Mouse (Mus musculus): ENCODE measurements around the gene Rab3a. TPM values are rescaled to one million over a fixed set of nuclear protein-coding genes. Genes with fewer than 3 reads are reported as not detected.

Rab3a gene
- total RNA-seq, 2 experiments from 2014 or later: 58.9 to 59.7 TPM

DNA sequence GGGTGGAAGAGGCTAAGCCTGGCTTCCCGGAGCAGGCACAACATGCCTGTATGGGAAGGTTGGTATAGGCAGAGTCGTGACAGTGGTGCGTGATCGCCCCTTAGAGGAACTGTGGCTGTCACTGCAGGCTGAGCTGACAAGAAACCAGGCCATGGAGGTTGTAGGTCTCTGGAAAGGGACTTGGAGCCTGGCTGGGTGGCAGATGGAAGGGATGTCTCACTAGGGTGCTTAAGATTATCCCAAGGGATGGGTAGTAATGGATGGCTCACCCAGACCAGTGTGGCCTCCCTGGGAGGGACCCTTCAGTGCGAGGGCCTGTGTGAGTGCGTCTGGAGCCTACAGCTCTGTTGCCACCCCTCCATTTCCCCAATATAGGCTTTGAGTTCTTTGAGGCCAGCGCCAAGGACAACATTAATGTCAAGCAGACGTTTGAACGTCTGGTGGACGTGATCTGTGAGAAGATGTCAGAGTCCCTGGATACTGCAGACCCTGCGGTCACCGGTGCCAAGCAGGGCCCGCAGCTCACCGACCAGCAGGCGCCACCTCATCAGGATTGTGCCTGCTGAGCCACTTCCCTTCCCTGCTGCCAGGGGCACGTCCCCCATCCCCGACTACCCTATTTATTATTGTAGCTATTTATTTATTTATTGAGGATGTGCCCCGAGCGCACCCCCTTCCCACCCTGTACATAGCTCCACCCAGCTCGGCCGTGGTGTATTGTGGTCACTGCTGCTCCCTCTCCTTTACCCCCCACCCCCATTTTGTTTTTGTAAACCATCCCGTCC, 3.2 kb downstream of the Rab3a start:
- DNase-seq (ENCODE audit: low spot score in 2 of 2): no peak

DNA sequence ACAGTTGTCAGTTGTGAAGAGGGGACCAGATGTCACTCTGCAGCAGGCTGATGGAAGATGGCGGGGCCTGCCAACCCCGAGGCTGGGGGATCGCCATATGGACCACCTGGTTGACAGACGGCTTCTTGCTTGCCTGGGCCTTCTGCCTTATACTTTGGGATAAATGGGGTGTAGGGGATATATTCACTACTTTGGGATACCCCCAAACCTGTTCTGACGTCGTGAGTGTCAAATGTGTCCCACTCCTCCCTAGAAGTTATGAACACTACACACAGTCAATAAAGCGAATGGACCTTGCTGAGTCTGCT, 3.8 kb downstream of the Rab3a start:
- DNase-seq (ENCODE audit: low spot score in 2 of 2): no peak

DNA sequence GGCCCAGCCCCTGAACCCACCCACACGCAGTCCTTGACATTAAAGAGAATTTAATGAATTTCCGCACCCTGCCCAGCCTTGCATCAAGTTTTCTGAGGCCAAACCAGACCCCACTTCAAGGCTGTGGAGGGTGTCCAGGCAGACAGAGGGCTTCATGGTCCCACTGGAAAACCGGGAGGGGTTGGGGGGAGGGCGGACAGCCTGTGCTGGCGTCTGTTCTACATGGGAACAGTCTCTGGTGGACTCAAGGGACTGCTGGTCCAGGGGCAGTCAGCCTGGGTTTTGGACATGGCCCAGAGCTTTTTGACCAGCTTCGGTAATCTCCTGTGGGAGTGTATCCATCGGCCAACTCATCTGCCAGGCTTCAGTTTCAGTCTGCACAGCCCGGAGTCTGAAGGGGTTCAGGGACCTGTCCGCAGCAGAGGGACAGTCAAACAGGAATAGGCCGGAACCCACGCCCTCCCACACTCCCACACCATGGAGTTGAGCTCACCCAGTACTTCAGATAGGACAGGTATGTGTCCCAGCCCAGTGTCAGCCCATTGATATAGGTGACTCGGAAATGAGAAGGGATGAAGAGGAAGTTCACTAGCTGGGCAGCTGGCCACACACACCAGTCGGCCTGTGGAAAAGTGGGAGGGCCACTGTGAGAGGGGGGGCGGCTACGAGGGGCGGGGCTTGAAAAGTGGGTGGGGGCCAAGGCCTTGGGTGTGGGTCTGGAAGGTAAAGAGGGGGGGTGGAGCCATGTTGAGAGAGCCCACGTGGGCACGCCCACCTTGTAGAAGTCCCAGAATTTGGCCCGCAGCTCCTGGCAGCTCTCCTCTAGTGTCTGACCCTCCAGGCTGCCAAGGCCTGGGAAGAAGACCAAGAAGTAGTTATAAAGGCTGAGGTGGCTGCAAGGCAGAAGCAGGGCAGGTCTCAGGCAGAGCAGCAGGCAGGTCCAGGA, 4.4 kb downstream of the Rab3a start:
- no peak for DNase-seq (ENCODE audit: low spot score in 2 of 2)

DNA sequence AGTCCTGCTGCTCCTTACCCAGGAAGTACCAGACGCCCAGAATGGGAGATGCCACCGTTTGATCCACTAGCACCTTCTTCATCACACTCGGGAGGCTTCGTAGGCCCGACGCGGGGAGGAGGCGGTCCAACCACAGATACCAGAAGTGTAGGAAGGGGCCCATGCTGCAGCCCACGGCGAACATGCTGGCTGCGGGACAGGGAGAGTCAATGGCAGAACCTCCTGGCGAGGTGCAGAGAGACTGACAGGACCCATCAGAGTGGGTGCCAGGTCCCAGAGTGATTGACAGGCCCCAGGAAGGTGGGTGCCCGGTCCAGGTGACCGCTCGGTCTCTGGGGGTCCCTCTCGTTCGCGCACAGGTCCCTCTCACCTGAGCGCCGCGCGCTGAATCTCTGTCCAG, 5.9 kb downstream of the Rab3a start:
- DNase-seq (ENCODE audit: low spot score in 2 of 2): no peak

DNA sequence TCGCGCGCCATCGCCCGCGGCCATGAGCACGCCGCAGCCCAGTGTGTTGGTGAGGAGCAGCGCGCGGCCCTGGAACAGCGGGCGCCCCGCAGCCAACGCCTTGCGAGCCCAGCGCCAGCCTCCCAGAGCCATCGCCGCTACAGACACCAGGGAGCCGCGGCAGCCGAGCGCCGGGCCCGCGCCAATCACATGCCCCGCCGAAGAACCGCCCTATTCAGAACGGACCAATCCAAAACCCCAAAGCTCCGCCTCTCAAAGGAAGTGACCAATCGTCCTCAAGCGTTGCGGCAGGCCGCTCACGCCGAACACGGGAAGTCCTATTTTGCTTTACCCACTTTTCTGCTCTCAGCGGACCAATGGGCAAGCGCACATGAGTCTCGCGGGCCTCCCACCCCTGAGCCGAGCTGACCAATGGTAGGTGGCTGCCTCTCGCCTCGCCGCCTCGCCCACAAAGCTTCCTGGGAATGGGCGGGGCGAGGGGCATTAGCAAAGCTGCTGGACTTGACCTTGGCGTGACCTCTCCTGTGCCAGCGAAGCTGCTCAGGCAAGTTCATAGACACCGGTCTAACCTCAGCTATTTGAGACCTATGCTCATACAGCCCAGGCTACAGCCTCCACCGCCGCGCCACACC, 6.4 kb downstream of the Rab3a start, which contains the start of gene Mpv17l2:
TSS of gene Mpv17l2 (minus strand) at position 172 of the 632 bp plus-strand sequence.
- peak; percentile 64 to 87 for DNase-seq (ENCODE audit: low spot score in 2 of 2)

DNA sequence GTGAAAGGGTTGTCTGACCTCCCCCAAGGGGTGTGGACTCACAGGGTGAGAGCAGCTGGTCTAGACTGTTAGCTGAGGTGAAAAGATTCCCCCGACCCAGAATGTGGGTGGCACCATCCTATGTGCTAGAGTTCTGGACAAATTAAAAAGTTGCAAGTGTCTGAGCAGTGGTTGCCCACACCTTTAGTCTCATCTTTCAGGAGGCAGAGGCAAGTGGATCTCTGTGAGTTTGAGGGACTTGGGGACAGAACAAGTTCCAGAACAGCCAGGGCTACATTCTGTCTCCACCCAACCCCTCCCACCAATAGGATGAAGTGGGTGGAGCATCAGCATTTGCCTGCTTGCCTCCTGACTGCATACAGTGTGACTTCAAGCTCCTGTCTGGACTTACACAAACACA, 7.6 kb downstream of the Rab3a start:
- DNase-seq (ENCODE audit: low spot score in 2 of 2): no peak

DNA sequence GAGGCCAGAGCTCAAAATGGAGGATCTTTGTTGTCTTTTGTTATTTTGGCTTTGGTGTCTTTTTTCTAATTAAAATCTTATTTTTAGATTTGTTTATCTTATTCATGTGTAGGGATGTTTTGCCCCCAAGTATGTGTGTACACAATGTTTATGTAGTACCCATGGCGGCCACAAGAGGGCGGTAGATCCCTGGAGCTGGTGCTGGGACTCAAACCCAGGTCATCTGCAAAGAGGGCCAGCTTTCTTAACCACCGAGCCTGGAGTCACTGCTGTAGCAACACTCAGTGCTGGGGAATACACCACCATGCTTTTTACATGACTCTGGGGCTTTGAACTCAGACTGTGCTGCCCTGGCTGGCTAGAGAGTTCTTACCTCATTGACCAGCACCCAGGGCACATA, 8.9 kb downstream of the Rab3a start:
- DNase-seq (ENCODE audit: low spot score in 2 of 2): no peak

DNA sequence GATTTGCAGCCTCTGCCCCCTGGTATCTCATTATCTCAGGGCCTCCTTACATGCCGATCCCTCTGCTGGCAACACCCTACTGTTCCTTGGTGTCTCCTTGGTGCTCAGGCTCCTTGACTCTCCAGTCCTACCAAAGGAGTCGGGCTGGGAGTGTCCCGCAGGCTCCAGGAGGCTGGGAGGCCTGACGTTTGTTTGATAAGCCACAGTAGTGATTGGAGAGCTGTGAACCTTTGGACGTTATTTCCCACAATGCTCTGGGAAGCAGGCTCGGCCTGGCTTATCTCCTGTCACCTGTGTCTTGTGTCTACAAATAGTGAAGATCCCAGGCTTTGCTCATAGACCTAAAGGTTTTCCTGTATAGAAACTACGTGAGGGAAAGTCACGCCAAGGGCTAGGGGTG, 9.5 kb downstream of the Rab3a start:
- DNase-seq (ENCODE audit: low spot score in 2 of 2): no peak

DNA sequence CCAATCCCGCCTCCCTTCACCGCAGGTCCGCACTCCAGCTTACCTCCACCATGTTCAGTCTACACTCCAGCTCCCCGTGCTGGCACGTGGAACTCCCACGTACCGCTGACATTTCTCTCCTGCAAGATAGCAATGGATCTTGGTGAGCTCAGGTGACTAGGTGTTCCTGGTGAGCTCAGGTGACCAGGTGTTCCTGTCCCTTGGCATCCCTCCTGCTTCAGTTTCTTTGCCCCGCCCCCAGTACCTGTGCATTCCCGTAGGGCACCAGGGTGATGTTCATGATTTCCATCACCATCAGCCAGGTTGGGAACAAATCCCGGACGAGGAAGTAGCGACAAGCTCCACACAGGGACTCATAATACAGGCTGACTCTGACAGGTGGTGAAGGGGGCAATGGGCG, 10.2 kb downstream of the Rab3a start:
- DNase-seq (ENCODE audit: low spot score in 2 of 2): no peak

DNA sequence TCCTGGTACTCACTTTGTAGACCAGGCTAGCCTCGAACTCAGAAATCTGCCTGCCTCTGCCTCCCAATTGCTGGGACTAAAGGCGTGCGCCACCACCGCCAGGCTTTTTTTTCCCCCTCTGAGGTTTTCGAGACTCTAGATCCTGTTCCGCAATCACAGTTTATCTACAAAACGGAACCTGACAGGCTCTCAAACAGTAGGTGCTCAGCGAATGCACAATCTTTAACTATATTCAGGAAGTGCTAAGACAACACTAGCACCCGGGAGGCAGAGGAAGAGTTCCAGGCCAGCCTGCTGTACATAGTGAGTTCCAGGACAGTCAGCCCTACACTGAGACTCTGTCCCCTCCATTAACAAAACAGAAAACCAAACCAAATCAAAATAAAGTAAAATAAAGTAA, 10.8 kb downstream of the Rab3a start:
- DNase-seq (ENCODE audit: low spot score in 2 of 2): no peak

DNA sequence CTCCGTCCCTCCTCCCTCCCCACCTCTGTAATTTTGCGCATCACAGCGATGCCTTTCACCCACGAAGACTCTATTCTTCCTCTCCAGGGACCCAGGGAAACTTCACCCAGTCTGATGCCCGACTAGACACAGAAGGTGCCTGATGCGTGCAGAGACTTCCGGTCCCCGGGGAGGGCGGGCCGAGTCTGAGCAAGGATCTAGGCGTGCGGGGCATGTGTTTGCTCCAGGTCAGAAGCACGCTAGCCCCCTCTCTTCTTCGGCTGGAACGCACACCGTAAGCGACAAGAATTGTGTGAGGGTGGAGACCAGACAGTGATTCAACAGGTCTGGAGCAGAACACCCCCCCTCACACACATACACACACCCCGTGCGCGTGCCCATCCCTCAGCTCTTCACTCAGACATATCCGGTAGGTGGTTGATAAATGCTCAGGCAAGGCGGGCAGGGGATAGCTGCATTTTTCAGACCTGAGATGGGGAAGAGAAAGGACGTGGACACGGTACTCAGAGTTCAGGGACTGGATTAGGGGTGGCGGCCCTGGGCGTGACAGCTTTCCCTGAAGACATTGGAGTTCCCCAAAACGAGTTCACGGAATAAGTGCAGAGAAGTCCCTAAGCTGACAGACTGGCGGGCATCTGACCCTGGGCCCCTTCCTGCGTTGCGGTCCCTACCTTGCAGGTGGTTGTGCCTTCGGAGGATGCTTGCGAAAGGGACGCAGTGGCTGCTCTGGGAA, 11.5 kb downstream of the Rab3a start:
- no peak for DNase-seq (ENCODE audit: low spot score in 2 of 2)

DNA sequence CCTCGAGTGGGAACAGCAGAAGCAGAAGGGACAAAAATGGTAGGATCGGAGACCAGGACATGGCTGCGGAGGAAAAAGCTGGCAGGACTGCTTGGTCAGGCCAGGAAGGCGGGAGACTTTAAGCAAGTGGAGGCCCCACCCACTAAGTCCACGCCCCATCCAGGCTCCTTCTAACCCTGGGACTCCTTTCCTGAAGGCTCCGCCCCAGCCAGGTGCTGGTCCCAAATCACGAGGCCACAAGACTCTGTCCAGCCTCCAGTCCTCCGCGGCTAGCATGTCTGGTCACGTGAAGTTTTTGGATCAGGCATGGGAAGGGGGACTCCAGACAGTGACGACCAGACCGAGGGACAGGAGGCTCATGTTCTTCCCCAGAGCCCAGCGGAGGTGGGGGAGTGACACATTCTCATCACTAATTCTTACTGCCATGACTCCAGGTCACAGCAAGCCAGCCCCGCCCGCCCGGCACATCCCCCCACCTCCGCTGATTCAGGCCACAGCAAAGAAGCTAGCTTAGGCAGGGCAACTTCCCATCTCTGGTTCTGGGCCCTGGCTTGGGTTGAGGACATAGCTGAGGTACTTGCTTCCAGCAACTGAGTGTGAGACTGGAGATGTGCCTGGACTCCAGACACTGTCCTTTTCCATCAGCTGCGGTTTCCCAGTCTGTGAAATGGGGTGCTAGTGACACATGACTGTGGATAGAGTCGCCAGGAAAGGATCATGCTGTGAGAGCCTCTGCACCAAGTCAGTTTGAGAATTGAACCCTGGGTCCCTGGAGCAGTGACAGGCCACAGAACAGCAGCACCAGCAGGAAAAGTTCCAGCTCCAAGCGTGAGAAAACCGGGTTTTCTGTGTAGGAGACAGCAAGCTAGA, 12.3 kb downstream of the Rab3a start:
- DNase-seq (ENCODE audit: low spot score in 2 of 2): peak in 1 of 2 experiments; percentile 50

DNA sequence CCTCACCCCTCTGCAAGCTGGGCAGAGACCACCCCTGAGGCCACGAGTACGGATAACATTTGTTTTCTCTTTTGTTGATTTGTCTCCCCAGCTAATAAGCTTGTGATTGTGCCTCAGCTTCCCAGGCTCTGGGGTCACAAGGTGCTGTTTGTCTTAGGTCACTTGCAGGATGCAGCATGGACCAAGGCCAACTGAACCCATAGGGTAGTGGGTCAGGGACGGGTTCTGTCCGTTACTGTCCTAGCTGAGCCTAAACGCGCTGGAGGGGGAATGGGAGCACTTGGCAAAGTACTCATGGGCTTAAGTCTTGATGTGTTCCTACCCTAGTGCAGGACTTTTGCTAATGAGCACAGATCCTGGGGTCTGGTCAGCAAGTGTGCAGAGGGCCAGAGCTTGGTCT, 13.0 kb downstream of the Rab3a start:
- no peak for DNase-seq (ENCODE audit: low spot score in 2 of 2)

DNA sequence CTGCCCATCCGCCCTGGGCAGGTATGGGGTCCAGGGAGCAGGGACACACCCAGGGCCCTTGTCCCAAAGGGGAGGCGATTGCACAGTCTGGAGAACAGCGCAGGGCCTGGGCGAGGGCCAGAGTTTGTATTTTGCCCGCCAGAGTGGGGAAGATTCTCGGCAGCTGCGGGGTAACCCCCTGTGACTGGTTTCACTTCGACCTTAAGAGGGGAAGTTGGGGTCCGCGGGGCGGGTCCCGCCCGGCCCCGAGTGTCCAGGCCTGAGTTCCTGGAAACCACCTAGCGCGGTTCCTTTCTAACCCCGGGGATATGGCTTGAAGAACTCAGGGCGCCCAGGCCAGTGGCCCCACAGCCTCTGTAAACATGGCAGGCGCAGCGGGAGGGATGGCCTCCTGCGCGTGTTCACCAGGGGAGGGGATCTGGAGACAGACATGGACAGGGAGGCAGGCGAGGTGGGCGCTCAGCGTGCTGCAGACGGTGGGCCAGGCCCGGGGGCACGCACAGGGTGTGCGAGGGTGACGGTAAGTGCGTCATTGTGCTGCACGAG, 13.8 kb downstream of the Rab3a start:
- DNase-seq (ENCODE audit: low spot score in 2 of 2): no peak

DNA sequence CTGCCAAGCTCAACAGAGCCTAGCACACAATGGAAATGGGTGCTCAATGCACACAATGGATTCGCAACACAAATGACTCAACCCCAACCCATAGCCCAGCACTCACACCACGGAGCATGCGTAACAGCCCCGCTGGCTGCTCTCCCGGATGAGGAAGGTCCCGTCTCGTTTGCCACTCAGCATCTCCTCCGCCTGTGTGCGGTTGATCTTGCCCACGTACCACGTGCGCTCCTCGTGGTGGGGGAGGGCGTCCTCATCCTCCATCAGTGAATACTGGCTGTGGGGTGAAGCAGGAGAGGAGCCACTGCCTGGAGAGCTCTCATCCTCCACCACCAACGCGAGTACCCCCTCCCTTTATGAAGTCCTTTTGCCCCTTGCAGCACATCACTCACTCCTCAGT, 14.5 kb downstream of the Rab3a start:
- DNase-seq (ENCODE audit: low spot score in 2 of 2): no peak

DNA sequence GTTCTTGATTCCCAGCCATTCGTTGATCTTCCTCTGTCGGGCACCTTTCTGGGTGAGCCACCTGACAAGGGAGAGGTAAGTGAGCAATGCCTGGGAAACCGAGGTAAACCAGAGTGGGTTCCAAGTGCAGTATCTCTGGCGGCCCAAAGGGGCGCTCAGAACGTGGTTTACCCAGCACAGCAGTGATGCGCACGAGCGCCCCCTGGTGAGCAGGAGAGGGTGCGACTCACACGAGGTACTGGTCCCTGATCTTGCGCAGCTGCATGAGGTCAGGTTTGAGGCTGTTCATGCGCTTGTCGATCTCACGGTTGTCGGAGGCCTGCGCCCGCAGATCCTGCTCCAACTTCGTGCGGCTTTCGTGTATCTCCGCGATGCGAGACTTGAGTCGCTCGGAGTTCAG, 14.9 kb downstream of the Rab3a start:
- peak; percentile 86 to 93 for DNase-seq (ENCODE audit: low spot score in 2 of 2)

DNA sequence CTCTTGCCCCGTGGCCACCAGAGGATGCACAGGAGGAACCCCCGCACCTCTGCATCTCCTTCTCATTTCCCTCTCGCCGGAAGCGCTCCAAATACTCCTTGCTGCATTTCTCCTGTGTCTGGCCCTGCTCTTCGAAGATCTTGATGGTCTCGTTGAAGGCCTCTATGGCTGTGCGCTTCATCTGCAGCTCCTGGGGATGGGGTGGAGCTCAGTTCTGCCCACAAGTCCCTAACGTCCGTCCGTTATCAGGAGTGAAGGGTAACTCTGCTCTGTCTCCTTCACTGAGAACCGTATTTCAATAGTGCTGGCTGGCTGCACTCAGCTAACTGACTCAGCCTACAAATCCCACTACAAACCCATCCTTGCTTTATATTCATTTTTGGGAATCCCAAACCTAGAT, 15.4 kb downstream of the Rab3a start:
- no peak for DNase-seq (ENCODE audit: low spot score in 2 of 2)

DNA sequence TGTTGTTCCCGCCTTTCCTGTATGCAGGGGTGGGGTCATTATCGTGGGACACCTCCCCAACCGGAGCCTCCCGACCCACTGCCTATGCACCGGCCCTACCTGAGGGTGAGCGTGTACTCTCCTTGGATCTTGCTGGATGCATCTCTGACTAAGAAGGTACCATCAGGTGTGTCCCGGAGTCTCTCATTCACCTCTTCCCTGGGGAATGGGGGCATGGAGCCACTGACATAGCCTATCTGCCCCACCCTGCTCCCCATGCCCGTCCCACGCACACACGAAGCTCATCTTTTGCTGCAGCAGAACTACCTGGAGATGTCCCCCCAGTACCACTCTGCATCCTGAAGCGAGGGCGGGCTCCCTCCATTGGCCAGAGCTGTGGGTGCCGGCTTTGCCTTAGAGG, 16.3 kb downstream of the Rab3a start:
- DNase-seq (ENCODE audit: low spot score in 2 of 2): no peak

DNA sequence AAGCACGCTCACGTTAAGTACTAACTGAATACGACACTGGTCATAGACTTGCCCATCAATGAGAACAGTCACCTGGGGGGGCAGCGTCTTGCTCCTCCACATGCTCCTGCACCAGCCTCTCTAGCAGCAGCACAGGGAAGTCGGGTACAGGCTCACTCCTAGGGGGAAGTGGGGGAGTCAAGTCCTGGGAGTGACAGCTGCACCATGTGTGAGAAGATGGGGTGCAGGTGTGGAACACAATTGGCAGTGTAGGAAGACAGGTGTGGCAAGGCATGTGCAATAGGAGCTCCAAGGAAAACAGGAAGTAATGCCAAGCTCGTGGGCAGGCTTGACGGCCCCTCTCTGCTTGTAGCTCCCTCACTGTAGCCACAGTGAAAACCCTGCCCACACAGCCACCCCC, 16.7 kb downstream of the Rab3a start:
- no peak for DNase-seq (ENCODE audit: low spot score in 2 of 2)

DNA sequence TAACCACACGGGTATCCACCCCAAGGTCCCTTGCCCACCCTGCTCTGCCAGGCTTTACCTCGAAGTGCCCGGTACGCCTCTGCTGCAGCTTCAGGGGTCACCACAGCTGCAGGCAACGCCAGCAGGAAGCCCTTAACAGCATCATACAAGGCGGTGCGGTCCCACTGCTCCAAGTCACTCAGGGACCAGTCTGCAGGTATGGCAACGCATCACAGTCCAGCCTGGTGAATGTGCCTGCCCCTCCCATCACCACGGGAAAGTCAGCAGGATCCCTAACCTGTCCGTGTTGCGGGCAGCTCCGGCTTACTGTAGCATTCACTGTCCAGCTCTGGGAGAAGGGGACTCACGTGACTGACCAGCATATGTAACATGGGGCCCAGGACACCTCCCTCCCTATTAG, 17.6 kb downstream of the Rab3a start:
- no peak for DNase-seq (ENCODE audit: low spot score in 2 of 2)
